Mouse (Mus musculus) spleen, adult 2 months (tissue): ENCODE measurements at regions not wholly inside any gene's neighbourhood (a gene's known extent, or its start where the extent isn't known, plus 50 kb on each side); places are given as distances from the start of the nearest gene placed in this dataset.

Experiments used
- DNase-seq, 2 experiments: peaks; one replicate each; pipeline versions ENCODE4 v3.0.0 to v3.0.0-alpha.2; 2012 to 2021; ENCODE audit warnings: low spot score in 2 of 2, low read depth in 1 of 2
- H3K27ac ChIP-seq: fragments of 200-500 bp; 2 replicates; pipeline ENCODE4 v1.5.1; 2012; ENCODE audit warnings: low read length, inconsistent platforms; ENCODE audit not compliant: insufficient read depth
- H3K27me3 ChIP-seq: fragments of 200-500 bp; 2 replicates; pipeline ENCODE4 v1.6.1; 2012; ENCODE audit warnings: mild to moderate bottlenecking, moderate library complexity, low read length, inconsistent platforms; ENCODE audit not compliant: control insufficient read depth, insufficient read depth
- H3K36me3 ChIP-seq: fragments of 200-500 bp; 2 replicates; pipeline ENCODE4 v1.6.1; 2012; ENCODE audit warnings: mild to moderate bottlenecking, low read length, inconsistent platforms; ENCODE audit not compliant: control insufficient read depth, insufficient read depth
- H3K4me1 ChIP-seq: fragments of 200-500 bp; 2 replicates; pipeline ENCODE4 v1.6.1; 2011; ENCODE audit warnings: inconsistent platforms; ENCODE audit not compliant: control insufficient read depth, insufficient read depth, insufficient read length
- H3K4me3 ChIP-seq: fragments of 200-500 bp; 2 replicates; pipeline ENCODE4 v1.5.1; 2011; ENCODE audit warnings: mild to moderate bottlenecking, inconsistent platforms; ENCODE audit not compliant: insufficient read depth, insufficient read length; ENCODE audit errors: extremely low read depth
- CTCF ChIP-seq: fragments of 200-500 bp; IDR thresholded peaks from 2 replicates; pipeline ENCODE4 v1.5.1; 2011; ENCODE audit warnings: mild to moderate bottlenecking, inconsistent platforms; ENCODE audit not compliant: insufficient read depth, insufficient read length, insufficient replicate concordance; ENCODE audit errors: extremely low read depth
- POLR2A ChIP-seq: fragments of 200-500 bp; IDR thresholded peaks from 2 replicates; pipeline ENCODE4 v1.6.1; 2011; ENCODE audit warnings: low read depth, low read length, inconsistent platforms
- WGBS: fragments of 180-500 bp; shearing (Covaris S2); methylation state at CpG from one replicate; pipeline ENCODE4 v1.1.7; 2018; 5-methylcytosine and 5-hydroxymethylcytosine counted together

- Histone ChIP-seq H3K36me3 (no peaks in the 10 kb centered on the region), H3K4me3 (no peak overlapping the region), H3K4me1 (no peaks in the 10 kb centered on the region), H3K27me3 (no peaks in the 10 kb centered on the region), H3K27ac (no peak overlapping the region)
- WGBS, result 79% methylated on average over 4 of the region's 4 CpGs
- DNase-seq, result no peak
- TF ChIP-seq POLR2A (no peak), CTCF (no peak)
Measured at GRCm38 (mm10) chr3:82601880-82602279, 54.0 kb upstream of the Npy2r start.

- Histone ChIP-seq H3K4me3 (no peak overlapping the region), H3K4me1 (no peaks in the 10 kb centered on the region), H3K27me3 (no peaks in the 10 kb centered on the region), H3K27ac (no peak overlapping the region), H3K36me3 (no peaks in the 10 kb centered on the region)
- no peak for TF ChIP-seq POLR2A
- no peak for TF ChIP-seq CTCF
- 79% methylated on average over 1 of the region's 1 CpGs for WGBS
- DNase-seq, result no peak
Measured at GRCm38 (mm10) chr3:82598656-82599055, 50.8 kb upstream of the Npy2r start.
